ENCODE assay signal across 8 mouse cellular contexts in the genomic region with DNA sequence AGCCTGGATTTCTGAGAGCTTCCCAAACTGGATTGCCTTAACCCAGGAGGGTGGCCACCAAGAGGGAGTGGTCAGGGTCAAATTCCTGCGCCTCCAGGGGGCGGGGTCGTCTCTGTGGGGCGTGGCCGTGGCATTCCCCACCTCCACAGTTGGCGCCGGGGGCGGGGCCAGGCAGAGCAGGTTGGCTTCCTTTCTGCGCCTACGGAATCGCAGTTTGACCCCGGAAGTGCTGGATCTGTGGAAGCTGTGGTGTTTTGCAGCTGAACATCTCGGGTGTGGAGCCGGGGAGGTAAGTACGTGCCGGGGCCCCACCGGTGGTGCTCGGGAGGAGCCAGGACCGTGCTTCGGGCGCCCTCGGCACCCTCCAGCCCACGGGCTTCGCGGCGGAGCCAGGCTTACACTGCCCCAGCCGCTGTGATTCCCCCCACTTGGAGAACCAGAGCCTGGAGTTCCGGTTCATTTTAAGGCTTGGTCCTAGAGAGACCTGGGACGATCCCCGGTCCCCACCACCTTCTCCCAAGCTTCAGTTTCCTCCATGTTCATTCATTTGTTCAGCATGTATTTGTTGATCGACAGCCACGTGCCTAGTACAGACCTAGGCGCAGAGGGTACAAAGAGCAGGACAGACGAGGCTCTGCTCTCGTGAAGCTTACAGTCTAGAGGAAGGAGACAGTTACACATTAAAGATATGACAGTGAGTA. TPM values are rescaled to one million over a fixed set of nuclear protein-coding genes. Genes with fewer than 3 reads are reported as not detected.
DNase-seq lines count a peak whose midpoint lies in the region; ATAC-seq and TF ChIP-seq lines count a peak whose summit lies in the region.

A gene (plus strand): TSS at position 214 of the 701 bp plus-strand sequence.

- H3K4me1 ChIP-seq in ES-Bruce4 (ENCODE audit: control insufficient read depth, insufficient read depth, low read length): peaks cover 1% of the 10 kb centered on the region
- peaks cover 12% of the 10 kb centered on the region; the same call in 1 of the 2 replicates for H3K4me1 ChIP-seq in forebrain, embryonic 14.5 days (ENCODE audit: control insufficient read depth, insufficient read depth, low read length)
- H3K4me1 ChIP-seq in neural tube, embryonic 15.5 days: peaks cover 28% of the 10 kb centered on the region

- 0 out of 2 replicates have a peak, but pooled peaks have one; percentile 44 for TF ChIP-seq EP300 in ES-Bruce4 (IDR thresholded peaks at IDR 0.05; ENCODE audit: insufficient read depth, low read depth, low read length)

- no peaks in the 10 kb centered on the region for H3K27me3 ChIP-seq in ES-Bruce4 (ENCODE audit: control insufficient read depth, insufficient read depth, low read length, poor library complexity, severe bottlenecking)
- H3K27me3 ChIP-seq in forebrain, embryonic 14.5 days (replicated peaks; ENCODE audit: control insufficient read depth, insufficient read depth, low read length): no peaks in the 10 kb centered on the region
- no peaks in the 10 kb centered on the region for H3K27me3 ChIP-seq in neural tube, embryonic 15.5 days (replicated peaks)

- TF ChIP-seq POLR2A in ES-Bruce4 (IDR thresholded peaks at IDR 0.05; ENCODE audit: insufficient read depth, low read length): peak; percentile 75

- H3K36me3 ChIP-seq in ES-Bruce4 (ENCODE audit: control insufficient read depth, insufficient read depth, low read length, poor library complexity, severe bottlenecking): 0 out of 2 replicates have a peak, but pooled peaks cover 2% of the 10 kb centered on the region
- H3K36me3 ChIP-seq in forebrain, embryonic 14.5 days (ENCODE audit: control insufficient read depth, insufficient read depth, low read length): peaks cover 13% of the 10 kb centered on the region; the same call in 1 of the 2 replicates
- H3K36me3 ChIP-seq in neural tube, embryonic 15.5 days: peaks cover 17% of the 10 kb centered on the region

- no peak for TF ChIP-seq CTCF in ES-Bruce4 (IDR thresholded peaks at IDR 0.05; ENCODE audit: low read depth, low read length)

- DNase-seq in forebrain, embryonic 14.5 days (ENCODE audit: low spot score): peak; percentile 88
- DNase-seq in heart, postnatal 14 days: peak; percentile 95 to 97
- peak; percentile 93 for DNase-seq in layer of hippocampus, adult 11-12 months (ENCODE audit: low spot score)
- DNase-seq in lung, adult 18-20 months: peak; percentile 97 to 98
- peak; percentile 95 for DNase-seq in testis, postnatal 14 days (ENCODE audit: low spot score)

- peak within 1 kb of the TSS; percentile 63 for H3K4me2 ChIP-seq in forebrain, embryonic 14.5 days (ENCODE audit: low read length)
- H3K4me2 ChIP-seq in neural tube, embryonic 15.5 days: peak within 1 kb of the TSS; percentile 64

- peak; percentile 82 for ATAC-seq in cerebellum, adult (ENCODE audit: insufficient number of reproducible peaks, low FRiP score, low TSS enrichment)
- ATAC-seq in forebrain, embryonic 14.5 days: peak; percentile 91
- ATAC-seq in neural tube, embryonic 15.5 days (ENCODE audit: low FRiP score): peak; percentile 97

- WGBS in forebrain, embryonic 14.5 days: under 1% methylated on average over 35 of the region's 35 CpGs
- under 1% methylated on average over 35 of the region's 35 CpGs for WGBS in neural tube, embryonic 15.5 days

- peak within 1 kb of the TSS; percentile 91 for H3K27ac ChIP-seq in ES-Bruce4 (ENCODE audit: insufficient read depth, low read length)
- H3K27ac ChIP-seq in forebrain, embryonic 14.5 days (ENCODE audit: low read depth, low read length): no peak within 1 kb of the TSS
- H3K27ac ChIP-seq in neural tube, embryonic 15.5 days (replicated peaks): peak within 1 kb of the TSS; percentile 77

- H3K4me3 ChIP-seq in ES-Bruce4 (ENCODE audit: low read depth, low read length): peak within 1 kb of the TSS; percentile 71
- peak within 1 kb of the TSS; percentile 81 for H3K4me3 ChIP-seq in forebrain, embryonic 14.5 days (ENCODE audit: low read depth, low read length)
- peak within 1 kb of the TSS; percentile 76 for H3K4me3 ChIP-seq in neural tube, embryonic 15.5 days (replicated peaks)

- H3K9ac ChIP-seq in ES-Bruce4 (ENCODE audit: low read depth, poor library complexity, severe bottlenecking): peak within 1 kb of the TSS; percentile 77
- H3K9ac ChIP-seq in forebrain, embryonic 14.5 days (ENCODE audit: low read length): peak within 1 kb of the TSS; percentile 75
- H3K9ac ChIP-seq in neural tube, embryonic 15.5 days (replicated peaks): peak within 1 kb of the TSS; percentile 66

- H3K9me3 ChIP-seq in ES-Bruce4 (replicated peaks; ENCODE audit: control insufficient read depth, insufficient read depth, low read length, poor library complexity, severe bottlenecking): no peaks in the 10 kb centered on the region
- H3K9me3 ChIP-seq in forebrain, embryonic 14.5 days (replicated peaks; ENCODE audit: control insufficient read depth, low read length): no peaks in the 10 kb centered on the region
- no peaks in the 10 kb centered on the region for H3K9me3 ChIP-seq in neural tube, embryonic 15.5 days (replicated peaks)

- intact Hi-C loops in heart, postnatal 14 days (cut with DNase I): loop anchor here (5.0 kb wide), 2 partner anchors 45 to 115 kb away; a partner anchor contains a TSS

RNA-seq across cellular contexts. Expression of the gene that starts here (rescaled TPM):
- 33.4 and 35.7 TPM in 2 replicates for polyA plus RNA-seq in ES-Bruce4 (2011; ENCODE audit: insufficient read depth, insufficient read length, low read depth, missing spikeins)
- polyA plus RNA-seq in forebrain, embryonic 14.5 days (2014; fragmentation: Nextera tagmentation; extraction: Ambion mirVana): 17.1 and 21.0 TPM in 2 replicates
- 10 to 100 TPM; 14.1 to 14.9 TPM for total RNA-seq in heart, postnatal 14 days (2021)
- 19.3 and 22.5 TPM in 2 replicates for polyA plus RNA-seq in neural tube, embryonic 15.5 days (2015; fragmentation: Nextera tagmentation; extraction: Ambion mirVana)
